Mouse (Mus musculus) limb, embryonic 14.5 days (tissue): ENCODE data around the gene 1810010H24Rik. TPM values are rescaled to one million over a fixed set of nuclear protein-coding genes. Genes with fewer than 3 reads are reported as not detected.
"Not testable (repeated sequence)": the region's sequence is repeated elsewhere in the genome, so short reads cannot be mapped to it uniquely, and the experiment has no call there.

ENCODE experiments used
- ATAC-seq: fragments of 200-750 bp; cut with Nextera tagmentation; 2 replicates; pipeline ENCODE4 v1.8.0; 2017; ENCODE audit warnings: low read depth, moderate number of reproducible peaks, moderate TSS enrichment; ENCODE audit not compliant: low FRiP score
- DNase-seq: peaks from one replicate; pipeline ENCODE4 v3.0.0-alpha.2; 2015; ENCODE audit warnings: low spot score
- H3K27ac ChIP-seq: fragments of 300-500 bp; sonication (generic); replicated peaks from 2 replicates; pipeline ENCODE4 v1.5.1; 2014; ENCODE audit warnings: low read depth, mild to moderate bottlenecking, low read length, moderate library complexity, mixed read lengths
- H3K27me3 ChIP-seq: fragments of 300-500 bp; sonication (generic); 2 replicates; pipeline ENCODE4 v1.6.1; 2014; ENCODE audit warnings: low read length, mixed read lengths; ENCODE audit not compliant: control insufficient read depth, insufficient read depth
- H3K36me3 ChIP-seq: fragments of 300-500 bp; sonication (generic); 2 replicates; pipeline ENCODE4 v1.6.1; 2014; ENCODE audit warnings: mild to moderate bottlenecking, low read length, moderate library complexity, mixed read lengths; ENCODE audit not compliant: control insufficient read depth, insufficient read depth
- H3K4me1 ChIP-seq: fragments of 300-500 bp; sonication (generic); 2 replicates; pipeline ENCODE4 v1.6.1; 2014; ENCODE audit warnings: antibody characterized with exemption, low read length, mixed read lengths; ENCODE audit not compliant: control insufficient read depth, insufficient read depth
- H3K4me2 ChIP-seq: fragments of 300-500 bp; sonication (generic); replicated peaks from 2 replicates; pipeline ENCODE4 v1.6.1; 2014; ENCODE audit warnings: low read depth, mild to moderate bottlenecking, low read length, moderate library complexity; ENCODE audit not compliant: severe bottlenecking
- H3K4me3 ChIP-seq: fragments of 300-500 bp; sonication (generic); replicated peaks from 2 replicates; pipeline ENCODE4 v1.5.1; 2014; ENCODE audit warnings: low read length
- H3K9ac ChIP-seq: fragments of 300-500 bp; sonication (generic); 2 replicates; pipeline ENCODE4 v1.6.1; 2014; ENCODE audit warnings: mild to moderate bottlenecking, low read depth, low read length, moderate library complexity; ENCODE audit not compliant: severe bottlenecking
- H3K9me3 ChIP-seq: fragments of 300-500 bp; sonication (generic); 2 replicates; pipeline ENCODE4 v1.6.1; 2016; ENCODE audit warnings: low read length; ENCODE audit not compliant: control insufficient read depth
- POLR2A ChIP-seq: fragments of 200-500 bp; IDR thresholded peaks from 2 replicates; pipeline ENCODE4 v1.8.0; 2012; ENCODE audit warnings: inconsistent platforms, mild to moderate bottlenecking, moderate library complexity, borderline replicate concordance; ENCODE audit not compliant: insufficient read depth, insufficient read length; ENCODE audit errors: extremely low read depth
- WGBS: fragments of 180-500 bp; shearing (Covaris S2); extraction: QIAGEN DNeasy Blood & Tissue Kit; methylation state at CpG from one replicate; pipeline ENCODE4 v1.1.7; 2014; 5-methylcytosine and 5-hydroxymethylcytosine counted together
- polyA plus RNA-seq, 2 experiments: library from polyadenylated mRNA; depleted of rRNA in 1 of 2; stranded (reverse) in 1 of 2; unstranded in 1 of 2; fragments of >200 nt; fragmentation: Nextera tagmentation in 1 of 2; extraction: Ambion mirVana in 1 of 2; gene quantifications; 2 replicates each; pipeline versions ENCODE4 v1.2.1 to v1.2.3; 2012 to 2014

1810010H24Rik gene
- 2.2 and 2.3 TPM in 2 replicates for polyA plus RNA-seq (2012; rRNA removed)
- 2.6 and 3.1 TPM in 2 replicates for polyA plus RNA-seq (2014; fragmentation: Nextera tagmentation; extraction: Ambion mirVana)

DNA sequence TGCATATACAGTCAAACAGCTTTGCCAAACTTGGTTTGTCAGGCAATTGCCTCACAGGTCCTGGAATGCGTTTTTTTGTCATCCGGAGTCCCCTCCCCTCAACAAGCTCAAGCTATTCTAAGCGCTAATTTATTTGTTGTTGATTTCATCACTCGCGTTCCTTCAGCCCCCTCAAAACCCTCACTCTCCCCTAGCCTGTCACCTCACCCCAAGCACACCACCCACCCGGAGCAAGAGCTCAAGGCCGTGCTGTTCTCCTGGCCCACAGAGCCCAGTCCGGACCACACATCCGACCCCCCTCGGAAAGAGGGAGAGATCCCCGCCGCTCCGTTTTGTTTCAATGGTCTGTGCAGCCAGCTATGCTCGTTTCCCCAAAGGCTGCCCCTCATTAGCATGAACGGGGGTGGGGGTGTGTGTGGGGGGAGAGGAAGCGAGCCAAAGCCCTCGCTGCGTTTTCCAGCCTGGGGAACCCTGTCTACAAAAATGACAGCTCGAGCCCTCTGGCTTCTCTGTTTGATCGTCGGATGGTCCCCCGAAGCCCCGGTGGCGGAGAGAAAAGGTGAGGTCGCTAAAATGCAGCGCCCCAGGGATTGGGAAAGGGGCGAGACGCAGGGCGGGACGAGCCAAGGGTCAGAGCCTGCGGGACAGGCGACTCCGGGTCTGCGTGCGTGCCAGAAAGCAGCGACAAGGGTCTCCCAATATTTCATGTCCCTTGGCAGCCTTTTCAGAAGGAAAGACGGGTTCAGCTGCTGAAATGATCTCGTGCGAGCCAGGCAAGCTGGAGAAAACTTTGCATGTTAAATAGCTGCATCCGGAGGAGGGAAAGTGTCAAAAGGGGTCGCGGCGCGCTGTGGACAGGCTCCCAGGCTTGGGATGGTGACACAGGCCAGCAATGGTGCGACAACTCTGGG is at the start of gene 1810010H24Rik:
Gene 1810010H24Rik (plus strand): TSS at position 271 of the 911 bp plus-strand sequence.
- Histone ChIP-seq H3K27me3 (peaks cover 10% of the 10 kb centered on the region), H3K4me3 (peak within 1 kb of the TSS; percentile 47), H3K4me1 (peaks cover 13% of the 10 kb centered on the region), H3K9ac (peak within 1 kb of the TSS; percentile 62), H3K4me2 (peak within 1 kb of the TSS; percentile 93), H3K9me3 (no peaks in the 10 kb centered on the region), H3K27ac (no peak within 1 kb of the TSS), H3K36me3 (no peaks in the 10 kb centered on the region)
- no peak for TF ChIP-seq POLR2A
- no peak for DNase-seq
- ATAC-seq, result no peak
- WGBS, result under 1% methylated on average over 45 of the region's 45 CpGs

DNA sequence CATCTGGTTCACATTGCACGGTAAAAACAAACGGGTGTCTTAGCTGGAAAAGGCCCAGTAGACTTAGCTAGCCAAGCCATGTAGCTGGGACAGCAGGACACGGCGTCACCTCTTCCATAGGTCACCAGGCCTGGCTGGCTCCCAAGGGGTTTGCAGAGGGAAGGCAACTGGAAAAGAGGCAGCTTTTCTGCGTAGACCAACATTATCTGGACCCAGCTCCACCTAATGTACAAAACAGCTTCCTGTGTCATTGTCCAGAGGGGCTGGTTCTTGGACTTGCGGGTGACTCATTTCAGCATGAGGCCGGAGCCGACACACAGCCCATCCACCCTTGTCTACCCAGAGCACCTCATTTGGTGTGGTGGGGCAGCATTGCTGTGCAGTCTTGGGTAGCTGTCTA is 49.3 kb upstream of the 1810010H24Rik start:
- Histone ChIP-seq H3K36me3 (no peaks in the 10 kb centered on the region), H3K4me3 (no peak overlapping the region), H3K27me3 (no peaks in the 10 kb centered on the region), H3K9me3 (no peaks in the 10 kb centered on the region), H3K4me1 (no peaks in the 10 kb centered on the region), H3K9ac (no peak overlapping the region), H3K4me2 (no peak overlapping the region), H3K27ac (no peak overlapping the region)
- WGBS, result 77% methylated on average over 8 of the region's 8 CpGs
- no peak for TF ChIP-seq POLR2A
- ATAC-seq (no peak), DNase-seq (no peak)

DNA sequence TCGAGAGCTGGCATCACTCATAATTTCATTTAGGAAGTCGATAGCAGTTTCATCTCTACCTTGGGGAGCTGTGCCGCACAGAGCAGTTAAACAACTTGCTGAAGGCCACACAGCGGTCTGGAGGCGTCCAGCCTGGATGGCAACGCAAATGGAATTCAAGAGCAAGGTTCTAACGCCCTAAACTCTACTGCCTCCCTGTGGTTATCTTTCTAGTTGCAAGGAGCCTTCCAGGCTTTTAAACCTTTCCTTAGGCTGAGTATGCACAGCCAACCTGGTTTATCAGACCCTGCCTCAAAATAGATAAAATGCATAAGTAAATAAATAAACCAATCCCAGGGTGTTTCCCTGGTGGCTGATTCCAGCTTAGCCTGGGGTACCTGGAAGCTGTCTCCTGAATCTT is 45.0 kb upstream of the 1810010H24Rik start:
- no peak overlapping the region for H3K9ac ChIP-seq
- 30% methylated on average over 7 of the region's 7 CpGs for WGBS
- H3K4me2 ChIP-seq, result no peak overlapping the region
- H3K36me3 ChIP-seq, result no peaks in the 10 kb centered on the region
- DNase-seq (peak; percentile 88), ATAC-seq (no peak; the same call in 1 of the 2 replicates)
- no peaks in the 10 kb centered on the region for H3K4me1 ChIP-seq
- H3K9me3 ChIP-seq, result no peaks in the 10 kb centered on the region
- no peak overlapping the region for H3K4me3 ChIP-seq
- no peak for TF ChIP-seq POLR2A
- no peaks in the 10 kb centered on the region for H3K27me3 ChIP-seq
- no peak overlapping the region for H3K27ac ChIP-seq

DNA sequence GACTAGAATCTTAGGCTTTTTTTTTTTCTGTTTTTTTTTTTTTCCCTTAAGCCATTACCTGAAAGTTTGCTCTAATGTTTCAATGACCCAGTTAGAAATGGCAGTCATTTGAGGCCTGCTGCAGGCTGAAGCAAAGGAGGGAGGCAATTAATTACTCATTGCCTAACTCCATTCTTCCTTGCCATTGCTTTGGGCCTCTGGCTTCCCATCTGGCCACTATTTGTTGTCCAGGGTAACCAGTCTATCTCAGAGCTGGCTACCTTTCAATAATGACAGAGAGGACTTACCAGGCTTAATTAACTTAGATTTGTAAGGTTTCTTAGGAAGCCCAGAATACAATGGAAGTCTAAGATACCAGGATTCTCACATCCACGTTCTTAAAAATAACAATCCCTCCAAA is 43.7 kb upstream of the 1810010H24Rik start:
- Histone ChIP-seq H3K27ac (no peak overlapping the region), H3K27me3 (no peaks in the 10 kb centered on the region), H3K4me3 (no peak overlapping the region), H3K4me2 (no peak overlapping the region), H3K36me3 (peaks cover under 1% of the 10 kb centered on the region; the same call in 1 of the 2 replicates), H3K9ac (no peak overlapping the region), H3K4me1 (no peaks in the 10 kb centered on the region), H3K9me3 (no peaks in the 10 kb centered on the region)
- ATAC-seq (no peak), DNase-seq (no peak)
- 73% methylated on average over 1 of the region's 1 CpGs for WGBS
- no peak for TF ChIP-seq POLR2A

DNA sequence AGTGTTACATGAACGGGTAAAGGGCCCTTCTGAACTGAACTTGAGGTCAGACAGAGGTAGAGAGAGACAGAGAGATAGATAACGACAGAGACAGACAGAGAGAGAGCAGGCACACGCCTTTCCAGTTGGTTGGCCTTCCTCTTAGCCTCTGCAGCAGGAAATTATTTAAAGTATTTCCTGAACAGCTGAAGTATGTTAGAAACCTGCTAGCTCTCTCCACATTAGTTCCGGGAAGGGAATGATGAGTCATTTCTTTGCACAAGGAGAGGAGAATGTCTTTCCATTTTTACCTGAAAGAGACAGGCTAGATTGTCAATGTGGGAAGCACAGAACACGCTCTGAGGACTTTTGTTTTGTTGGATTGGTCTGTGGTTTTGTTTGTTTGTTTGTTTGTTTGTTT is 43.1 kb upstream of the 1810010H24Rik start:
- no peak for DNase-seq
- H3K4me1 ChIP-seq, result no peaks in the 10 kb centered on the region
- H3K4me2 ChIP-seq, result no peak overlapping the region
- 45% methylated on average over 5 of the region's 5 CpGs for WGBS
- no peaks in the 10 kb centered on the region for H3K27me3 ChIP-seq
- TF ChIP-seq POLR2A, result no peak
- no peak for ATAC-seq
- H3K36me3 ChIP-seq, result peaks cover 6% of the 10 kb centered on the region
- no peak overlapping the region for H3K4me3 ChIP-seq
- H3K27ac ChIP-seq, result no peak overlapping the region
- no peak overlapping the region for H3K9ac ChIP-seq
- no peaks in the 10 kb centered on the region for H3K9me3 ChIP-seq

DNA sequence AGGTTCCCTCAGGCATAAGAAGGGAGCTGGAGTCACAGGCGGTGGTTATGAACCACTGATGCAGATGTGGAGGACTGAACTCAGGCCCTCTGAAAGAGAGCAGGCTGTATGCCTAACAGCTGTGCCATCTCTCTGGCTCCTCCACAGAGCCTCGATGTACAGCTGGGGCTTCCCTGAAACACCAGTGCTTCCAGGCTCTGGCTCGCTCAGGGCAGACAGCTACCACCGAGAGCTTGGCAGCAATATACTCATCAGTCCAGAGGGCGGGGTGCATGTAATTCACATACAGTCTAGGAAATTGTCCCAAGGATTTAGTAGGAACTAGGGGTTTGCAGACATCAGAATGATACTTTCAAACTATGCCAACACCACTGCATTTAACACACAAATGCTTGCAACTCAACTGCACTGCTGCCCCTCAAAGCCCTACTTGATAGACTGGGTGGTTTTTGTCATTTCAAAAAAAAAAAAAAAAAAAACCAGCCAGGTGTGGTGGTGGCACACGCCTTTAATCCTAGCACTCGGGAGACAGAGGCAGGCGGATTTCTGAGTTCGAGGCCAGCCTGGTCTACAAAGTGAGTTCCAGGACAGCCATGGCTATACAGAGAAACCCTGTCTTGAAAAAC is 39.4 kb upstream of the 1810010H24Rik start:
- WGBS, result 81% methylated on average over 8 of the region's 9 CpGs
- not testable (repeated sequence) for DNase-seq

More for the DNA sequence above, 39.4 kb upstream of the 1810010H24Rik start:
- not testable (repeated sequence) for H3K4me2 ChIP-seq, H3K9ac ChIP-seq, H3K4me1 ChIP-seq, ATAC-seq, H3K9me3 ChIP-seq, H3K27ac ChIP-seq, H3K27me3 ChIP-seq, H3K4me3 ChIP-seq
- peaks cover 40% of the 10 kb centered on the region for H3K36me3 ChIP-seq
